Mouse (Mus musculus) CH12.LX (cell line): Measurements from ENCODE around the gene Pak1. TPM values are rescaled to one million over a fixed set of nuclear protein-coding genes. Genes with fewer than 3 reads are reported as not detected.

ENCODE experiments used
- DNase-seq: peaks from one replicate; pipeline ENCODE4 v3.0.0-alpha.2; 2013; ENCODE audit errors: extremely low read depth
- H3K27ac ChIP-seq: 2 replicates; pipeline ENCODE4 v1.5.1; 2012; ENCODE audit warnings: low read depth, mild to moderate bottlenecking, control low read depth, moderate library complexity; ENCODE audit not compliant: insufficient read depth
- H3K27me3 ChIP-seq: replicated peaks from 2 replicates; pipeline ENCODE3; 2012; ENCODE audit warnings: inconsistent platforms
- H3K36me3 ChIP-seq, 2 experiments: replicated peaks in 1 of 2; 2 replicates each; pipeline versions ENCODE3 to v1.6.1; 2012; ENCODE audit warnings: inconsistent platforms in 1 of 2, low read length in 1 of 2, mild to moderate bottlenecking in 1 of 2, mixed read lengths in 1 of 2, moderate library complexity in 1 of 2; ENCODE audit not compliant: control insufficient read depth in 1 of 2, insufficient read depth in 1 of 2
- H3K4me1 ChIP-seq, 2 experiments: 2 replicates each; pipeline ENCODE4 v1.6.1; 2012; ENCODE audit warnings: inconsistent platforms in 1 of 2, moderate library complexity in 1 of 2; ENCODE audit not compliant: insufficient read depth in 2 of 2, control insufficient read depth in 1 of 2
- H3K4me2 ChIP-seq: 2 replicates; pipeline ENCODE4 v1.6.1; 2012; ENCODE audit warnings: low read depth, mild to moderate bottlenecking, control low read depth; ENCODE audit not compliant: poor library complexity, insufficient read depth, severe bottlenecking
- H3K4me3 ChIP-seq, 3 experiments: fragments of 150-350 bp in 1 of 3; sonication (generic) in 1 of 3; replicated peaks in 1 of 3; 2 replicates each; pipeline versions ENCODE3 to v1.5.1; 2011 to 2012; ENCODE audit warnings: low read depth in 2 of 3, low read length in 2 of 3, mild to moderate bottlenecking in 2 of 3, moderate library complexity in 2 of 3, control low read depth in 1 of 3, improper control_type of control experiment in 1 of 3, inconsistent platforms in 1 of 3, mixed read lengths in 1 of 3; ENCODE audit not compliant: poor library complexity in 1 of 3
- H3K79me2 ChIP-seq: replicated peaks from 2 replicates; pipeline ENCODE4 v1.6.1; 2012; ENCODE audit warnings: mild to moderate bottlenecking, moderate library complexity; ENCODE audit not compliant: control insufficient read depth, poor library complexity, insufficient read depth, severe bottlenecking; ENCODE audit errors: extremely low read depth
- H3K9ac ChIP-seq: 2 replicates; pipeline ENCODE4 v1.6.1; 2012; ENCODE audit warnings: low read depth, mild to moderate bottlenecking, control low read depth, moderate library complexity; ENCODE audit not compliant: insufficient read depth
- H3K9me3 ChIP-seq: replicated peaks from 2 replicates; pipeline ENCODE3; 2012; ENCODE audit warnings: low read length, inconsistent platforms, mixed read lengths
- CHD1 ChIP-seq: IDR thresholded peaks from 2 replicates; pipeline ENCODE4 v1.6.1; 2012; ENCODE audit warnings: low read depth, low read length, improper control_type of control experiment, inconsistent platforms
- CHD2 ChIP-seq: IDR thresholded peaks from 2 replicates; pipeline ENCODE4 v1.6.1; 2011; ENCODE audit warnings: low read length, improper control_type of control experiment
- CTCF ChIP-seq, 2 experiments: IDR thresholded peaks in 1 of 2; conservative IDR thresholded peaks in 1 of 2; 2 replicates each; pipeline ENCODE4 v1.5.1; 2011 to 2012; ENCODE audit warnings: low read depth in 2 of 2, low read length in 2 of 2, improper control_type of control experiment in 1 of 2, inconsistent platforms in 1 of 2, mild to moderate bottlenecking in 1 of 2, moderate library complexity in 1 of 2
- ELF1 ChIP-seq: IDR thresholded peaks from 2 replicates; pipeline ENCODE4 v1.6.1; 2014; ENCODE audit warnings: low read depth, mild to moderate bottlenecking, inconsistent platforms, low read length, improper control_type of control experiment
- EP300 ChIP-seq: IDR thresholded peaks from 2 replicates; pipeline ENCODE4 v1.6.1; 2011; ENCODE audit warnings: low read length, improper control_type of control experiment
- ETS1 ChIP-seq: conservative IDR thresholded peaks from 2 replicates; pipeline ENCODE4 v1.6.1; 2012; ENCODE audit warnings: low read depth, mild to moderate bottlenecking, inconsistent platforms, low read length, improper control_type of control experiment, moderate library complexity
- GABPA ChIP-seq: IDR thresholded peaks from 2 replicates; pipeline ENCODE4 v1.6.1; 2012; ENCODE audit warnings: low read depth, low read length, improper control_type of control experiment, inconsistent platforms; ENCODE audit not compliant: insufficient replicate concordance
- HCFC1 ChIP-seq: IDR thresholded peaks from 2 replicates; pipeline ENCODE4 v1.6.1; 2012; ENCODE audit warnings: low read depth, mild to moderate bottlenecking, inconsistent platforms, low read length, improper control_type of control experiment
- IRF4 ChIP-seq: IDR thresholded peaks from 2 replicates; pipeline ENCODE4 v1.6.1; 2014; ENCODE audit warnings: low read depth, mild to moderate bottlenecking, inconsistent platforms, low read length, improper control_type of control experiment
- JUN ChIP-seq: IDR thresholded peaks from 2 replicates; pipeline ENCODE4 v1.6.1; 2011; ENCODE audit warnings: low read depth, mild to moderate bottlenecking, low read length, improper control_type of control experiment, moderate library complexity; ENCODE audit not compliant: insufficient read depth
- JUND ChIP-seq: conservative IDR thresholded peaks from 2 replicates; pipeline ENCODE4 v1.6.1; 2011; ENCODE audit warnings: low read depth, low read length, improper control_type of control experiment
- KAT2A ChIP-seq: IDR thresholded peaks from 2 replicates; pipeline ENCODE4 v1.6.1; 2012; ENCODE audit warnings: low read length, improper control_type of control experiment, inconsistent platforms; ENCODE audit not compliant: insufficient replicate concordance
- MAZ ChIP-seq: IDR thresholded peaks from 2 replicates; pipeline ENCODE4 v1.6.1; 2012; ENCODE audit warnings: low read depth, mild to moderate bottlenecking, inconsistent platforms, low read length, improper control_type of control experiment, moderate library complexity
- MEF2A ChIP-seq: IDR thresholded peaks from 2 replicates; pipeline ENCODE4 v1.6.1; 2014; ENCODE audit warnings: low read depth, mild to moderate bottlenecking, inconsistent platforms, low read length, improper control_type of control experiment, borderline replicate concordance
- MXI1 ChIP-seq: IDR thresholded peaks from 2 replicates; pipeline ENCODE4 v1.6.1; 2011; ENCODE audit warnings: mild to moderate bottlenecking, low read depth, low read length, improper control_type of control experiment
- NELFE ChIP-seq: IDR thresholded peaks from 2 replicates; pipeline ENCODE4 v1.6.1; 2011; ENCODE audit warnings: low read depth, low read length, improper control_type of control experiment
- NRF1 ChIP-seq: IDR thresholded peaks from 2 replicates; pipeline ENCODE4 v1.6.1; 2014; ENCODE audit warnings: low read depth, mild to moderate bottlenecking, inconsistent platforms, low read length, improper control_type of control experiment, moderate library complexity
- PAX5 ChIP-seq: IDR thresholded peaks from 2 replicates; pipeline ENCODE4 v1.6.1; 2012; ENCODE audit warnings: low read length, inconsistent platforms, mixed read lengths
- POLR2AphosphoS2 ChIP-seq: IDR thresholded peaks from 2 replicates; pipeline ENCODE4 v1.6.1; 2011; ENCODE audit warnings: low read depth, low read length, improper control_type of control experiment
- RAD21 ChIP-seq: IDR thresholded peaks from 2 replicates; pipeline ENCODE4 v1.6.1; 2011; ENCODE audit warnings: low read depth, mild to moderate bottlenecking, low read length, improper control_type of control experiment, moderate library complexity
- SIN3A ChIP-seq: IDR thresholded peaks from 2 replicates; pipeline ENCODE4 v1.6.1; 2012; ENCODE audit warnings: low read length, improper control_type of control experiment, inconsistent platforms
- SMC3 ChIP-seq: IDR thresholded peaks from 2 replicates; pipeline ENCODE4 v1.6.1; 2011; ENCODE audit warnings: low read depth, low read length, improper control_type of control experiment
- TBP ChIP-seq: conservative IDR thresholded peaks from 2 replicates; pipeline ENCODE4 v1.6.1; 2011; ENCODE audit warnings: low read depth, low read length, improper control_type of control experiment
- TCF12 ChIP-seq: IDR thresholded peaks from 2 replicates; pipeline ENCODE4 v1.6.1; 2014; ENCODE audit warnings: low read depth, mild to moderate bottlenecking, inconsistent platforms, low read length, improper control_type of control experiment
- UBTF ChIP-seq: IDR thresholded peaks from 2 replicates; pipeline ENCODE4 v1.6.1; 2012; ENCODE audit warnings: low read depth, mild to moderate bottlenecking, inconsistent platforms, low read length, improper control_type of control experiment, moderate library complexity
- USF1 ChIP-seq: IDR thresholded peaks from 2 replicates; pipeline ENCODE4 v1.6.1; 2014; ENCODE audit warnings: low read depth, mild to moderate bottlenecking, inconsistent platforms, low read length, improper control_type of control experiment
- USF2 ChIP-seq: conservative IDR thresholded peaks from 2 replicates; pipeline ENCODE4 v1.6.1; 2011; ENCODE audit warnings: low read depth, low read length, improper control_type of control experiment
- ZC3H11A ChIP-seq: IDR thresholded peaks from 2 replicates; pipeline ENCODE4 v1.6.1; 2012; ENCODE audit warnings: low read depth, mild to moderate bottlenecking, inconsistent platforms, low read length, improper control_type of control experiment
- ZKSCAN1 ChIP-seq: IDR thresholded peaks from 2 replicates; pipeline ENCODE4 v1.6.1; 2012; ENCODE audit warnings: low read depth, inconsistent platforms, low read length, improper control_type of control experiment, borderline replicate concordance
- ZMIZ1 ChIP-seq: IDR thresholded peaks from 2 replicates; pipeline ENCODE4 v1.6.1; 2012; ENCODE audit warnings: low read depth, mild to moderate bottlenecking, inconsistent platforms, low read length, improper control_type of control experiment
- ZNF384 ChIP-seq: IDR thresholded peaks from 2 replicates; pipeline ENCODE4 v1.6.1; 2012; ENCODE audit warnings: low read depth, low read length, improper control_type of control experiment, inconsistent platforms
- dilution Hi-C: fragments of 300-500 bp; cut with MboI; formaldehyde crosslinking; loops from 2 replicates; pipeline ENCODE4 v1.14.3; 2020; ENCODE audit warnings: low sequenced_read_pairs; ENCODE audit not compliant: extremely low pct_unique_long_range_greater_than_20kb, extremely low pct_ligation_motif_present
- in situ Hi-C: fragments of 300-500 bp; cut with MboI; formaldehyde crosslinking; loops from 3 replicates; pipeline ENCODE4 v1.14.3; 2019; ENCODE audit warnings: low sequenced_read_pairs, low pct_ligation_motif_present, low pct_unique_long_range_greater_than_20kb, mixed read lengths
- polyA plus RNA-seq: library from polyadenylated mRNA; unstranded; fragments of >175 nt; gene quantifications from 2 replicates; pipeline ENCODE4 v1.2.1, GENCODE M21; 2012; ENCODE audit warnings: low read depth; ENCODE audit not compliant: insufficient read length
- total RNA-seq, 2 experiments: library from RNA; depleted of rRNA; stranded (reverse); fragments of 300-350 nt in 1 of 2; fragments of >200 nt in 1 of 2; gene quantifications; 2 replicates each; pipeline ENCODE4 v1.2.3; 2012 to 2014

Gene Pak1
- total and polyA plus RNA-seq, 3 experiments: 0.93 to 5.4 (median 4.1) TPM

DNA sequence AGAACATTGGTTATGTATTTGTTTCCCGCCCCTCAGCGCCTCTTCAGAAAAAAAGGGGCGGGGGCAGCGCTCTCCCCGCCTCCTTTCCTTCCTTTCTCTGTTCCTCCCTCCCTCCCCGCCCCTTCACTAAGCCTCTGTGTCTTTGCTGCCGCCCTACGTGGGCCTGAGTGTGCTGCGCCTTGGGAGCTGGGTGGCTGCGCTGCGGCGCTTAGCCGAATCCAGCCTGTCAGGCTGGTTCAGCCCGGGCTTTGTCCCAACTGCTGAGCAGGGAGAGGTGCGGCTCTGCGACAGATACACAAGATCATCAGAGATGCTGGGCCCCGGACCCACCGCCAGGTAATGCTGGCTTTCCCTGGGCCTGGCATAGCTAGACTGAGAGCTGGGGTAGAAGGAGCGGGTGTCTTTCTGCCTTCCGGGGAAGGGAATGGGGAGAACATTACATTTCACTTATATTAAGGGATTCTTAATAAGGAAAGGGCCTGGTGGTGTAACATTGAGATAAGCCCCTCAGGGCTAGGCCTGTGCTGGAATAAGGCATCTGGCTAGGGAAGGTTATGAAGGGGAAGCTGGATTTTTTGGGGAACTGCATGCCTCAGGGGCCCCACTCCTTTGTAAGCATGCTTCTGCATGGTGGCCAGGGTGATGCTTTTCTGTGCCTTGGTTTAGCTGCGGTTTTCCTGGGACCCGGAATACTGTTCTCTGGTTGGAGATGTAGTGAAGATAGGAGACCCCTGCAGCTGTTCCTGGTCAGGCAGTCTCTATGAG lies 54.6 kb downstream of the Pak1 start:
- Histone ChIP-seq H3K36me3 (no peaks in the 10 kb centered on the region), H3K4me2 (peak overlapping the region; percentile 12; the same call in 1 of the 2 replicates), H3K9me3 (no peaks in the 10 kb centered on the region), H3K27ac (no peak overlapping the region), H3K4me1 (peaks cover 0 to 9% of the 10 kb centered on the region in 2 experiments; a peak in 2 of 4 replicates), H3K9ac (no peak overlapping the region), H3K4me3 (peak overlapping the region in 1 of 3 experiments; percentile 55), H3K79me2 (no peaks in the 10 kb centered on the region), H3K27me3 (no peaks in the 10 kb centered on the region)
- dilution Hi-C loops (no loop called here), in situ Hi-C loops (no loop called here)
- DNase-seq: peak; percentile 85
- no peak for TF ChIP-seq GABPA
- TF ChIP-seq UBTF: no peak
- no peak for TF ChIP-seq JUN
- TF ChIP-seq NELFE: no peak
- TF ChIP-seq CHD1: no peak
- no peak for TF ChIP-seq IRF4
- TF ChIP-seq ZC3H11A: no peak
- TF ChIP-seq RAD21: peak; percentile 4
- peak in 1 of 2 experiments; percentile 39; a peak in 2 of 4 replicates for TF ChIP-seq CTCF (conservative IDR thresholded peaks at IDR 0.05 in 1 of 2, IDR thresholded peaks at IDR 0.05 in 1 of 2; ENCODE audit: low read depth in 2 of 2, low read length in 2 of 2)
- TF ChIP-seq HCFC1: no peak
- no peak for TF ChIP-seq TBP
- TF ChIP-seq USF2: no peak
- TF ChIP-seq MEF2A: no peak
- TF ChIP-seq KAT2A: no peak
- no peak for TF ChIP-seq USF1
- no peak for TF ChIP-seq SIN3A
- no peak for TF ChIP-seq MAZ

DNA sequence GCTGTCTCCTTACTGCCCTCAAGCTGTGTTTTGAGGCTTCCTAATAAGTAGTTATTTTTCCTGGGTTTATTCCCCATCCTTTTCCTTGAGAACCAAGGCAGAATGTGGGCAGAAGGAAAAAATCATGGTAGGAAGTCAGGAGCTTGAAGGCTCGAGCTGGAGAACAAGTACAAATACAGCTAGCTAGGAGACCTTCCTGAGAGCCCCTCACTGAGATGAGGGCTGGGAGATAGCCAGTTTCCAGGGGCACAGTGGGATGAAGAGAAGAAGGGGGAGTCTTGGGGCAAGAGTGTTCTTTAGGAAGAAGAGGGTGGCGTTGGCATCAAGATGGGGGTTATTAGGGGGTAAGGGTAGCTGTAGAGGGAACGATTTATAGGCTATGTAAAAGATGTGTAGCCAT lies 56.1 kb downstream of the Pak1 start:
- no peaks in the 10 kb centered on the region for H3K79me2 ChIP-seq
- DNase-seq: no peak
- peaks cover 0 to 9% of the 10 kb centered on the region in 2 experiments; a peak in 2 of 4 replicates for H3K4me1 ChIP-seq
- in situ Hi-C loops (no loop called here), dilution Hi-C loops (no loop called here)
- no peaks in the 10 kb centered on the region for H3K9me3 ChIP-seq
- H3K27me3 ChIP-seq: no peaks in the 10 kb centered on the region
- no peak overlapping the region for H3K27ac ChIP-seq
- no peak overlapping the region for H3K4me2 ChIP-seq
- TF ChIP-seq SMC3 (no peak), KAT2A (no peak), ELF1 (no peak), EP300 (no peak), MXI1 (no peak), ETS1 (no peak), JUND (no peak), RAD21 (no peak), ZNF384 (no peak), ZKSCAN1 (no peak), POLR2AphosphoS2 (no peak), CHD2 (no peak), TCF12 (no peak), GABPA (no peak), PAX5 (no peak), ZMIZ1 (no peak), HCFC1 (no peak), NRF1 (no peak), USF2 (no peak), NELFE (no peak)
- H3K4me3 ChIP-seq: no peak overlapping the region
- H3K36me3 ChIP-seq: no peaks in the 10 kb centered on the region
- H3K9ac ChIP-seq: no peak overlapping the region
